Mouse (Mus musculus) common myeloid progenitor, adult 5-6 weeks (primary cell): ENCODE measurements around the gene Evi5l. TPM values are rescaled to one million over a fixed set of nuclear protein-coding genes. Genes with fewer than 3 reads are reported as not detected.

Experiments used
- ATAC-seq: replicated peaks from 2 replicates; pipeline ENCODE4 v1.8.0; 2016; ENCODE audit warnings: low read depth, mild to moderate bottlenecking, moderate TSS enrichment, inconsistent platforms; ENCODE audit not compliant: poor library complexity, severe bottlenecking
- total RNA-seq: library from RNA; stranded (forward); fragments of 200-1000, 187-1606 nt; gene quantifications from 2 replicates; pipeline ENCODE4 v1.2.3, GENCODE M21; 2017

Evi5l gene
- total RNA-seq, 1 experiment from 2014 or later, result 11.1 TPM

- ATAC-seq, result no peak
Measured at GRCm38 (mm10) chr8:4259805-4260170, 93.4 kb downstream of the Evi5l start.

Other genes with a start within 250 kb of the Evi5l start
- not detected in 2 replicates for gene Cd209b, start 239.7 kb upstream of the Evi5l start, total RNA-seq
- 1.1 TPM in 1 of 2 replicates, not detected in the other for gene Cd209c, start 211.8 kb upstream of the Evi5l start, total RNA-seq
- gene Cd209f, start 60.7 kb upstream of the Evi5l start, total RNA-seq, result not detected in 2 replicates
- gene Cd209g, start 32.5 kb upstream of the Evi5l start, total RNA-seq, result not detected in 2 replicates
- gene Prr36, start 50.9 kb downstream of the Evi5l start, total RNA-seq, result 0.15 and 0.18 TPM in 2 replicates
- gene Lrrc8e, start 60.3 kb downstream of the Evi5l start, total RNA-seq, result not detected in 2 replicates
- gene Map2k7, start 72.2 kb downstream of the Evi5l start, total RNA-seq, result 25.8 and 43.9 TPM in 2 replicates
- gene Gm49320, start 72.3 kb downstream of the Evi5l start, total RNA-seq, result 0.10 TPM in 1 of 2 replicates, not detected in the other
- 1.5 TPM in 1 of 2 replicates, not detected in the other for gene Tgfbr3l, start 81.6 kb downstream of the Evi5l start, total RNA-seq
- gene Snapc2, start 86.5 kb downstream of the Evi5l start, total RNA-seq, result 15.0 and 15.3 TPM in 2 replicates
- 2.1 and 4.9 TPM in 2 replicates for gene Ctxn1, start 92.7 kb downstream of the Evi5l start, total RNA-seq
- 135 and 169 TPM in 2 replicates for gene Timm44, start 109.3 kb downstream of the Evi5l start, total RNA-seq
- gene Ccl25, start 158.6 kb downstream of the Evi5l start, total RNA-seq, result 9.4 and 16.7 TPM in 2 replicates
- gene Elavl1, start 158.8 kb downstream of the Evi5l start, total RNA-seq, result 93.7 and 124 TPM in 2 replicates